Mouse (Mus musculus): ENCODE measurements around the gene Fam72a.

GRCm38 (mm10) chr1:131543886-131544565 is 16.3 kb downstream of the Fam72a start:
- TF ChIP-seq POLR2A (IDR thresholded peaks at IDR 0.05; ENCODE audit: low read depth, low read length) (no peak), CTCF (IDR thresholded peaks at IDR 0.05; ENCODE audit: extremely low read depth, insufficient read depth, insufficient read length, insufficient replicate concordance) (no peak)
